Mouse (Mus musculus) thymus, adult 2 months (tissue): ENCODE results near the gene Slc10a6. TPM values are rescaled to one million over a fixed set of nuclear protein-coding genes. Genes with fewer than 3 reads are reported as not detected.

Source experiments
- DNase-seq: peaks from one replicate; pipeline ENCODE4 v3.0.0; 2021
- H3K27ac ChIP-seq: fragments of 200-500 bp; 2 replicates; pipeline ENCODE4 v1.5.1; 2012; ENCODE audit warnings: low read length, control low read depth; ENCODE audit not compliant: control insufficient read depth, insufficient read depth
- H3K27me3 ChIP-seq: fragments of 200-500 bp; 2 replicates; pipeline ENCODE4 v1.6.1; 2012; ENCODE audit warnings: mild to moderate bottlenecking, low read length, moderate library complexity, mixed read lengths; ENCODE audit not compliant: control insufficient read depth, insufficient read depth
- H3K36me3 ChIP-seq: fragments of 200-500 bp; 2 replicates; pipeline ENCODE4 v1.6.1; 2012; ENCODE audit warnings: mild to moderate bottlenecking, low read length, moderate library complexity; ENCODE audit not compliant: control insufficient read depth, insufficient read depth
- H3K4me1 ChIP-seq: fragments of 200-500 bp; replicated peaks from 2 replicates; pipeline ENCODE4 v1.6.1; 2012; ENCODE audit warnings: low read length; ENCODE audit not compliant: control insufficient read depth, insufficient read depth
- H3K4me3 ChIP-seq: fragments of 200-500 bp; 2 replicates; pipeline ENCODE4 v1.5.1; 2012; ENCODE audit warnings: mild to moderate bottlenecking, low read length, control low read depth, moderate library complexity; ENCODE audit not compliant: control insufficient read depth, insufficient read depth
- CTCF ChIP-seq: fragments of 200-500 bp; IDR thresholded peaks from 2 replicates; pipeline ENCODE4 v1.5.1; 2012; ENCODE audit warnings: mild to moderate bottlenecking, control low read depth, low read length, moderate library complexity, borderline replicate concordance; ENCODE audit not compliant: control insufficient read depth, poor library complexity, insufficient read depth; ENCODE audit errors: extremely low read depth
- POLR2A ChIP-seq: fragments of 200-500 bp; IDR thresholded peaks from 2 replicates; pipeline ENCODE4 v1.6.1; 2012; ENCODE audit warnings: mild to moderate bottlenecking, low read length, control low read depth, moderate library complexity; ENCODE audit not compliant: control insufficient read depth, poor library complexity, insufficient read depth; ENCODE audit errors: extremely low read depth
- WGBS: fragments of 180-500 bp; shearing (Covaris S2); methylation state at CpG from one replicate; pipeline ENCODE4 v1.1.7; 2018; 5-methylcytosine and 5-hydroxymethylcytosine counted together
- polyA plus RNA-seq: library from polyadenylated mRNA; depleted of rRNA; stranded (reverse); fragments of >200 nt; gene quantifications from 2 replicates; pipeline ENCODE4 v1.2.3, GENCODE M21; 2012; rRNA removed

Slc10a6 gene
- 0.17 and 1.6 TPM in 2 replicates for polyA plus RNA-seq

GRCm38 (mm10) chr5:103629111-103629764, at the start of gene Slc10a6:
TSS of gene Slc10a6 (minus strand) at chr5:103629403.
- TF ChIP-seq CTCF: no peak
- TF ChIP-seq POLR2A: no peak
- H3K4me1 ChIP-seq: no peaks in the 10 kb centered on the region
- no peak for DNase-seq
- no peaks in the 10 kb centered on the region for H3K27me3 ChIP-seq
- no peak within 1 kb of the TSS for H3K27ac ChIP-seq
- H3K4me3 ChIP-seq: no peak within 1 kb of the TSS
- no peaks in the 10 kb centered on the region for H3K36me3 ChIP-seq
- WGBS: 72% methylated on average over 17 of the region's 17 CpGs

- no peaks in the 10 kb centered on the region for H3K27me3 ChIP-seq
- no peak overlapping the region for H3K4me3 ChIP-seq
- H3K4me1 ChIP-seq: no peaks in the 10 kb centered on the region
- H3K36me3 ChIP-seq: no peaks in the 10 kb centered on the region
- no peak overlapping the region for H3K27ac ChIP-seq
- DNase-seq: no peak
- TF ChIP-seq POLR2A (no peak), CTCF (no peak)
- 93% methylated on average over 5 of the region's 5 CpGs for WGBS
Measured at GRCm38 (mm10) chr5:103678974-103679373, 49.8 kb upstream of the Slc10a6 start.

- H3K4me1 ChIP-seq: no peaks in the 10 kb centered on the region
- DNase-seq: no peak
- no peaks in the 10 kb centered on the region for H3K27me3 ChIP-seq
- TF ChIP-seq CTCF (no peak), POLR2A (no peak)
- 89% methylated on average over 6 of the region's 6 CpGs for WGBS
- no peaks in the 10 kb centered on the region for H3K36me3 ChIP-seq
- H3K27ac ChIP-seq: no peak overlapping the region
- H3K4me3 ChIP-seq: no peak overlapping the region
Measured at GRCm38 (mm10) chr5:103677894-103678293, 48.7 kb upstream of the Slc10a6 start.

GRCm38 (mm10) chr5:103676289-103676881, 47.2 kb upstream of the Slc10a6 start:
- H3K27me3 ChIP-seq: no peaks in the 10 kb centered on the region
- TF ChIP-seq POLR2A (no peak), CTCF (no peak)
- DNase-seq: no peak
- H3K27ac ChIP-seq: no peak overlapping the region
- H3K36me3 ChIP-seq: no peaks in the 10 kb centered on the region
- no peak overlapping the region for H3K4me3 ChIP-seq
- no peaks in the 10 kb centered on the region for H3K4me1 ChIP-seq
- WGBS: 96% methylated on average over 6 of the region's 6 CpGs

- no peaks in the 10 kb centered on the region for H3K27me3 ChIP-seq
- no peak for DNase-seq
- no peaks in the 10 kb centered on the region for H3K36me3 ChIP-seq
- TF ChIP-seq POLR2A (no peak), CTCF (no peak)
- H3K4me3 ChIP-seq: no peak overlapping the region
- H3K4me1 ChIP-seq: no peaks in the 10 kb centered on the region
- H3K27ac ChIP-seq: no peak overlapping the region
- 86% methylated on average over 6 of the region's 6 CpGs for WGBS
Measured at GRCm38 (mm10) chr5:103674482-103674881, 45.3 kb upstream of the Slc10a6 start.

GRCm38 (mm10) chr5:103673611-103674010, 44.4 kb upstream of the Slc10a6 start:
- H3K27me3 ChIP-seq: no peaks in the 10 kb centered on the region
- no peak for DNase-seq
- no peaks in the 10 kb centered on the region for H3K4me1 ChIP-seq
- no peak for TF ChIP-seq CTCF
- TF ChIP-seq POLR2A: no peak
- 93% methylated on average over 4 of the region's 4 CpGs for WGBS
- H3K27ac ChIP-seq: no peak overlapping the region
- no peak overlapping the region for H3K4me3 ChIP-seq
- no peaks in the 10 kb centered on the region for H3K36me3 ChIP-seq

- WGBS: 91% methylated on average over 3 of the region's 3 CpGs
- TF ChIP-seq CTCF: no peak
- no peak for TF ChIP-seq POLR2A
- no peaks in the 10 kb centered on the region for H3K36me3 ChIP-seq
- no peaks in the 10 kb centered on the region for H3K4me1 ChIP-seq
- no peaks in the 10 kb centered on the region for H3K27me3 ChIP-seq
- H3K27ac ChIP-seq: no peak overlapping the region
- H3K4me3 ChIP-seq: no peak overlapping the region
- no peak for DNase-seq
Measured at GRCm38 (mm10) chr5:103671858-103672257, 42.7 kb upstream of the Slc10a6 start.
